Mouse (Mus musculus) CH12.LX (cell line): ENCODE measurements at regions not wholly inside any gene's neighbourhood (a gene's known extent, or its start where the extent isn't known, plus 50 kb on each side); places are given as distances from the start of the nearest gene placed in this dataset.
A peak's percentile ranks its signal among the peaks of the same experiment; 100 is the strongest.

Source experiments
- DNase-seq: peaks from one replicate; pipeline ENCODE4 v3.0.0-alpha.2; 2013; ENCODE audit errors: extremely low read depth
- H3K27ac ChIP-seq: 2 replicates; pipeline ENCODE4 v1.5.1; 2012; ENCODE audit warnings: low read depth, mild to moderate bottlenecking, control low read depth, moderate library complexity; ENCODE audit not compliant: insufficient read depth
- H3K27me3 ChIP-seq: replicated peaks from 2 replicates; pipeline ENCODE3; 2012; ENCODE audit warnings: inconsistent platforms
- H3K36me3 ChIP-seq, 2 experiments: replicated peaks in 1 of 2; 2 replicates each; pipeline versions ENCODE3 to v1.6.1; 2012; ENCODE audit warnings: inconsistent platforms in 1 of 2, low read length in 1 of 2, mild to moderate bottlenecking in 1 of 2, mixed read lengths in 1 of 2, moderate library complexity in 1 of 2; ENCODE audit not compliant: control insufficient read depth in 1 of 2, insufficient read depth in 1 of 2
- H3K4me1 ChIP-seq, 2 experiments: 2 replicates each; pipeline ENCODE4 v1.6.1; 2012; ENCODE audit warnings: inconsistent platforms in 1 of 2, moderate library complexity in 1 of 2; ENCODE audit not compliant: insufficient read depth in 2 of 2, control insufficient read depth in 1 of 2
- H3K4me2 ChIP-seq: 2 replicates; pipeline ENCODE4 v1.6.1; 2012; ENCODE audit warnings: low read depth, mild to moderate bottlenecking, control low read depth; ENCODE audit not compliant: poor library complexity, insufficient read depth, severe bottlenecking
- H3K4me3 ChIP-seq, 3 experiments: fragments of 150-350 bp in 1 of 3; sonication (generic) in 1 of 3; replicated peaks in 1 of 3; 2 replicates each; pipeline versions ENCODE3 to v1.5.1; 2011 to 2012; ENCODE audit warnings: low read depth in 2 of 3, low read length in 2 of 3, mild to moderate bottlenecking in 2 of 3, moderate library complexity in 2 of 3, control low read depth in 1 of 3, improper control_type of control experiment in 1 of 3, inconsistent platforms in 1 of 3, mixed read lengths in 1 of 3; ENCODE audit not compliant: poor library complexity in 1 of 3
- H3K79me2 ChIP-seq: replicated peaks from 2 replicates; pipeline ENCODE4 v1.6.1; 2012; ENCODE audit warnings: mild to moderate bottlenecking, moderate library complexity; ENCODE audit not compliant: control insufficient read depth, poor library complexity, insufficient read depth, severe bottlenecking; ENCODE audit errors: extremely low read depth
- H3K9ac ChIP-seq: 2 replicates; pipeline ENCODE4 v1.6.1; 2012; ENCODE audit warnings: low read depth, mild to moderate bottlenecking, control low read depth, moderate library complexity; ENCODE audit not compliant: insufficient read depth
- H3K9me3 ChIP-seq: replicated peaks from 2 replicates; pipeline ENCODE3; 2012; ENCODE audit warnings: low read length, inconsistent platforms, mixed read lengths
- BHLHE40 ChIP-seq: IDR thresholded peaks from 2 replicates; pipeline ENCODE4 v1.6.1; 2011; ENCODE audit warnings: mild to moderate bottlenecking, low read depth, low read length, improper control_type of control experiment
- CTCF ChIP-seq, 2 experiments: IDR thresholded peaks in 1 of 2; conservative IDR thresholded peaks in 1 of 2; 2 replicates each; pipeline ENCODE4 v1.5.1; 2011 to 2012; ENCODE audit warnings: low read depth in 2 of 2, low read length in 2 of 2, improper control_type of control experiment in 1 of 2, inconsistent platforms in 1 of 2, mild to moderate bottlenecking in 1 of 2, moderate library complexity in 1 of 2
- ELF1 ChIP-seq: IDR thresholded peaks from 2 replicates; pipeline ENCODE4 v1.6.1; 2014; ENCODE audit warnings: low read depth, mild to moderate bottlenecking, inconsistent platforms, low read length, improper control_type of control experiment
- EP300 ChIP-seq: IDR thresholded peaks from 2 replicates; pipeline ENCODE4 v1.6.1; 2011; ENCODE audit warnings: low read length, improper control_type of control experiment
- ETS1 ChIP-seq: conservative IDR thresholded peaks from 2 replicates; pipeline ENCODE4 v1.6.1; 2012; ENCODE audit warnings: low read depth, mild to moderate bottlenecking, inconsistent platforms, low read length, improper control_type of control experiment, moderate library complexity
- GABPA ChIP-seq: IDR thresholded peaks from 2 replicates; pipeline ENCODE4 v1.6.1; 2012; ENCODE audit warnings: low read depth, low read length, improper control_type of control experiment, inconsistent platforms; ENCODE audit not compliant: insufficient replicate concordance
- JUN ChIP-seq: IDR thresholded peaks from 2 replicates; pipeline ENCODE4 v1.6.1; 2011; ENCODE audit warnings: low read depth, mild to moderate bottlenecking, low read length, improper control_type of control experiment, moderate library complexity; ENCODE audit not compliant: insufficient read depth
- JUND ChIP-seq: conservative IDR thresholded peaks from 2 replicates; pipeline ENCODE4 v1.6.1; 2011; ENCODE audit warnings: low read depth, low read length, improper control_type of control experiment
- KAT2A ChIP-seq: IDR thresholded peaks from 2 replicates; pipeline ENCODE4 v1.6.1; 2012; ENCODE audit warnings: low read length, improper control_type of control experiment, inconsistent platforms; ENCODE audit not compliant: insufficient replicate concordance
- MAFK ChIP-seq: IDR thresholded peaks from 2 replicates; pipeline ENCODE4 v1.6.1; 2011; ENCODE audit warnings: low read length, improper control_type of control experiment; ENCODE audit not compliant: insufficient replicate concordance
- MAX ChIP-seq: IDR thresholded peaks from 2 replicates; pipeline ENCODE4 v1.6.1; 2011; ENCODE audit warnings: low read length, improper control_type of control experiment
- MYC ChIP-seq: IDR thresholded peaks from 2 replicates; pipeline ENCODE4 v1.6.1; 2011; ENCODE audit warnings: low read depth, mild to moderate bottlenecking, improper control_type of control experiment, low read length
- NELFE ChIP-seq: IDR thresholded peaks from 2 replicates; pipeline ENCODE4 v1.6.1; 2011; ENCODE audit warnings: low read depth, low read length, improper control_type of control experiment
- POLR2AphosphoS2 ChIP-seq: IDR thresholded peaks from 2 replicates; pipeline ENCODE4 v1.6.1; 2011; ENCODE audit warnings: low read depth, low read length, improper control_type of control experiment
- RAD21 ChIP-seq: IDR thresholded peaks from 2 replicates; pipeline ENCODE4 v1.6.1; 2011; ENCODE audit warnings: low read depth, mild to moderate bottlenecking, low read length, improper control_type of control experiment, moderate library complexity
- SIN3A ChIP-seq: IDR thresholded peaks from 2 replicates; pipeline ENCODE4 v1.6.1; 2012; ENCODE audit warnings: low read length, improper control_type of control experiment, inconsistent platforms
- SMC3 ChIP-seq: IDR thresholded peaks from 2 replicates; pipeline ENCODE4 v1.6.1; 2011; ENCODE audit warnings: low read depth, low read length, improper control_type of control experiment
- UBTF ChIP-seq: IDR thresholded peaks from 2 replicates; pipeline ENCODE4 v1.6.1; 2012; ENCODE audit warnings: low read depth, mild to moderate bottlenecking, inconsistent platforms, low read length, improper control_type of control experiment, moderate library complexity
- USF2 ChIP-seq: conservative IDR thresholded peaks from 2 replicates; pipeline ENCODE4 v1.6.1; 2011; ENCODE audit warnings: low read depth, low read length, improper control_type of control experiment
- ZMIZ1 ChIP-seq: IDR thresholded peaks from 2 replicates; pipeline ENCODE4 v1.6.1; 2012; ENCODE audit warnings: low read depth, mild to moderate bottlenecking, inconsistent platforms, low read length, improper control_type of control experiment
- ZNF384 ChIP-seq: IDR thresholded peaks from 2 replicates; pipeline ENCODE4 v1.6.1; 2012; ENCODE audit warnings: low read depth, low read length, improper control_type of control experiment, inconsistent platforms
- dilution Hi-C: fragments of 300-500 bp; cut with MboI; formaldehyde crosslinking; loops from 2 replicates; pipeline ENCODE4 v1.14.3; 2020; ENCODE audit warnings: low sequenced_read_pairs; ENCODE audit not compliant: extremely low pct_unique_long_range_greater_than_20kb, extremely low pct_ligation_motif_present
- in situ Hi-C: fragments of 300-500 bp; cut with MboI; formaldehyde crosslinking; loops from 3 replicates; pipeline ENCODE4 v1.14.3; 2019; ENCODE audit warnings: low sequenced_read_pairs, low pct_ligation_motif_present, low pct_unique_long_range_greater_than_20kb, mixed read lengths

DNA sequence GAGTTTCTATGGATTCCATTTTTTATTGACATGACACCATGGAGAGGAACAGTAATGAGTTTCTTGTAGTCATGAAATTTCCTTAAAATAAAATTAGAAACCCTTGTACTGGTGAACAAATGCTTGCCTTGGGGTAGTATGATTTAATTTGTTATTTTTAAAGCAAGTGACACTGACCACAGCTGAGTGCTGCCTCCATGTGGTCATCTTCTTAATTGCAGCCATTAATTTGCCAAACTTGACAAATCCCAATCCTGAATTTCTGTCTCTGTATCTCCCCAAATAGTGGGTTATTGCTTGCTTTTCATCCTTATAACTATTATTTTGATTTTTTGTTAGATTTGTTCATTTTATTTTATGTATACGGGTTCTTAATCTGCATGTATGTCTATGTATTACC is 59.7 kb upstream of the Unc13c start:
- dilution Hi-C loops = no loop called here
- no peaks in the 10 kb centered on the region for H3K27me3 ChIP-seq
- DNase-seq = peak; percentile 9
- no peak overlapping the region for H3K4me2 ChIP-seq
- TF ChIP-seq SIN3A (no peak), SMC3 (peak; percentile 36; the same call in 1 of the 2 replicates), ZMIZ1 (no peak), MYC (no peak), NELFE (no peak), KAT2A (no peak), RAD21 (peak; percentile 51), ETS1 (no peak), ZNF384 (no peak), POLR2AphosphoS2 (no peak), JUN (no peak), USF2 (no peak), BHLHE40 (no peak), CTCF (conservative IDR thresholded peaks at IDR 0.05 in 1 of 2, IDR thresholded peaks at IDR 0.05 in 1 of 2; ENCODE audit: low read depth in 2 of 2, low read length in 2 of 2) (peak; percentile 65 to 67), ELF1 (no peak)
- TF ChIP-seq, all 38 proteins: peak for 3
- Histone ChIP-seq H3K4me3 (no peak overlapping the region), H3K36me3 (no peaks in the 10 kb centered on the region), H3K79me2 (no peaks in the 10 kb centered on the region), H3K27ac (no peak overlapping the region), H3K9me3 (no peaks in the 10 kb centered on the region), H3K4me1 (no peaks in the 10 kb centered on the region), H3K9ac (no peak overlapping the region)
- in situ Hi-C loops = no loop called here

DNA sequence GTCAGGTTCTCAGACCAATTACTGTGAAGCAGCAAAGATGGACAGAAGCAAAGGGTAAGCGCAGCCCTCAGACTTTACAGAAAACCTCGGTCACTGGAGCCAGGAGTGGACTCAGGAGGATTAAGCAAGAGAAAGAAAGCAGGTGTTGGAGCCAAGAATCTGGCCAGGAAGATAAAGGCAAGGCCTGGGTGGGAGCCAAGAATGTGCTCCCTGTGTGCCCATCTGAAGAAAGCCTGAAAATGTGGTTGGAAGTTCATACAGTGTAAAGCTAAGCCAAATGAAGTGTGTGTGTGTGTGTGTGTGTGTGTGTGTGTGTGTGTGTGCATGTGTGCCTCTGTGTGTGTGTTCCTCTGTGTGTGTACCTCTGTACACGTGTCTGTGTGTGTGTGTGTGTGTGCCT is 64.2 kb upstream of the Wdr72 start:
- Histone ChIP-seq H3K4me1 (no peaks in the 10 kb centered on the region), H3K27ac (no peak overlapping the region), H3K9me3 (no peaks in the 10 kb centered on the region), H3K27me3 (no peaks in the 10 kb centered on the region), H3K9ac (no peak overlapping the region), H3K36me3 (no peaks in the 10 kb centered on the region), H3K79me2 (no peaks in the 10 kb centered on the region), H3K4me2 (no peak overlapping the region), H3K4me3 (no peak overlapping the region)
- in situ Hi-C loops = no loop called here
- TF ChIP-seq JUND = no peak
- TF ChIP-seq UBTF = no peak
- no peak for TF ChIP-seq BHLHE40
- no peak for TF ChIP-seq EP300
- no peak for TF ChIP-seq SIN3A
- no peak for TF ChIP-seq MAFK
- TF ChIP-seq MAX = no peak
- no peak for TF ChIP-seq GABPA
- dilution Hi-C loops = no loop called here
- DNase-seq = no peak
